Mouse (Mus musculus) liver, embryonic 15.5 days (tissue): ENCODE results near the gene Xxylt1. TPM values are rescaled to one million over a fixed set of nuclear protein-coding genes. Genes with fewer than 3 reads are reported as not detected.
A peak's percentile ranks its signal among the peaks of the same experiment; 100 is the strongest.

Experiments used
- ATAC-seq: fragments of 200-750 bp; cut with Nextera tagmentation; 2 replicates; pipeline ENCODE4 v1.8.0; 2017; ENCODE audit warnings: moderate number of reproducible peaks, mild to moderate bottlenecking, moderate library complexity; ENCODE audit not compliant: insufficient read depth
- H3K27ac ChIP-seq: fragments of 300-500 bp; sonication (generic); replicated peaks from 2 replicates; pipeline ENCODE4 v1.5.1; 2015; ENCODE audit warnings: mild to moderate bottlenecking, inconsistent platforms
- H3K27me3 ChIP-seq: fragments of 300-500 bp; sonication (generic); 2 replicates; pipeline ENCODE4 v1.6.1; 2015; ENCODE audit warnings: mild to moderate bottlenecking, inconsistent platforms
- H3K36me3 ChIP-seq: fragments of 300-500 bp; sonication (generic); replicated peaks from 2 replicates; pipeline ENCODE4 v1.6.1; 2015; ENCODE audit warnings: moderate library complexity, mild to moderate bottlenecking, inconsistent platforms
- H3K4me1 ChIP-seq: fragments of 300-500 bp; sonication (generic); replicated peaks from 2 replicates; pipeline ENCODE4 v1.6.1; 2015; ENCODE audit warnings: inconsistent platforms
- H3K4me2 ChIP-seq: fragments of 300-500 bp; sonication (generic); 2 replicates; pipeline ENCODE4 v1.6.1; 2015; ENCODE audit warnings: moderate library complexity, mild to moderate bottlenecking, inconsistent platforms
- H3K4me3 ChIP-seq: fragments of 300-500 bp; sonication (generic); replicated peaks from 2 replicates; pipeline ENCODE4 v1.5.1; 2015; ENCODE audit warnings: mild to moderate bottlenecking, inconsistent platforms
- H3K9ac ChIP-seq: fragments of 300-500 bp; sonication (generic); 2 replicates; pipeline ENCODE4 v1.6.1; 2015; ENCODE audit warnings: moderate library complexity, mild to moderate bottlenecking, inconsistent platforms
- H3K9me3 ChIP-seq: fragments of 300-500 bp; sonication (generic); replicated peaks from 2 replicates; pipeline ENCODE4 v1.6.1; 2016; ENCODE audit warnings: inconsistent platforms
- WGBS: fragments of 180-500 bp; shearing (Covaris S2); methylation state at CpG from one replicate; pipeline ENCODE4 v1.1.7; 2015; ENCODE audit warnings: mixed read lengths; ENCODE audit not compliant: insufficient replicate concordance; 5-methylcytosine and 5-hydroxymethylcytosine counted together
- polyA plus RNA-seq: library from polyadenylated mRNA; unstranded; fragments of >200 nt; fragmentation: Nextera tagmentation; extraction: Ambion mirVana; gene quantifications from 2 replicates; pipeline ENCODE4 v1.2.1, GENCODE M21; 2015

Xxylt1 gene
- polyA plus RNA-seq, 1 experiment from 2014 or later: 1.8 TPM

DNA sequence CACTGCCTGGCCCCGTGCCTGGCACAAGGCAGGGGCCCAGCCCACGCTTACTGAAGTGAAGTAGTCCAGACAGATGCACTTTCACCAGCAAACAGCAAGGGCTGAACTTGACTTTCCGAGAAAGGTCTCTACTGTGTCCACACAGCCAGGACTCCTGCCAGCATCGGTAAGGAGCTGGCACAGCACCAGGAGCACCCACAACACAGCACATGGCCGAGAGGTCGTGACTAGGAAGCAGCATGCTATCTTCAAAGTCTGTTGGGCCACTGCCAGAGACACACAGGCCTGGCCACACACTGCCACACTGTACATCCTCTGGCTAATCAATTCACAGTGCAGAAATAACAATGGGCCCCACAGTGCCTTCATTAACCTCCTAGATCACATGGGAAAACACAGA is 107.8 kb downstream of the Xxylt1 start:
- Histone ChIP-seq H3K4me3 (no peak overlapping the region), H3K4me2 (no peak overlapping the region), H3K27ac (0 out of 2 replicates have a peak overlapping the region, but pooled peaks have one; percentile 45), H3K36me3 (no peaks in the 10 kb centered on the region), H3K9me3 (no peaks in the 10 kb centered on the region), H3K27me3 (no peaks in the 10 kb centered on the region), H3K4me1 (peaks cover 54% of the 10 kb centered on the region), H3K9ac (no peak overlapping the region)
- no peak for ATAC-seq
- WGBS: 36% methylated on average over 6 of the region's 6 CpGs

DNA sequence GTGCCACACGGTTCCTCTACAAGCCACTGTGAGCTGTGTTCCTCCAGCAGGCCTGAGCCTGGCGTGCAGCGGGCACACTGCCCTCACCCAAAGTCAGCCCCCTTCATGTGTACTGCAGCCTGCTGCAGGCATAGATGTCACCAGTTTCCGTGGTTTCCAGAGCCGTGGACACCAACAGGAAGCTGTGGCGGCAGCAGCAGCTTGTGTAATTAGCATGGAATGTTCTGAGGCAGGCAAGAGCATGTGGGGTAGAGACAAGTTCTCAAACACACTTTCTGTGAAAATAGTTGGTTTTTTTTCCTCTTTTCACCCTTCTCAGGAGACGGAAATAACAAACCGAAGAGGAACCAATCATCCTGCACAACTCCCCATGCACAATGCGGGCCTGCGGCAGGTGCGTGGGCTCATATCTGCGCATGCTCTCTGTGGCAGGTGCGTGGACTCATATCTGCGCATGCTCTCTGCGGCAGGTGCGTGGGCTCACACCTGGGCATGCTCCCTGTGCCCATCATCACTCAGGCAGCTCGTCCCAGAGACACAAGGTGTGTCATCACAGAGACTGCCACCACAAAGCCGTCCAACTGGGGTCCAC is 109.2 kb downstream of the Xxylt1 start:
- 48% methylated on average over 18 of the region's 18 CpGs for WGBS

DNA sequence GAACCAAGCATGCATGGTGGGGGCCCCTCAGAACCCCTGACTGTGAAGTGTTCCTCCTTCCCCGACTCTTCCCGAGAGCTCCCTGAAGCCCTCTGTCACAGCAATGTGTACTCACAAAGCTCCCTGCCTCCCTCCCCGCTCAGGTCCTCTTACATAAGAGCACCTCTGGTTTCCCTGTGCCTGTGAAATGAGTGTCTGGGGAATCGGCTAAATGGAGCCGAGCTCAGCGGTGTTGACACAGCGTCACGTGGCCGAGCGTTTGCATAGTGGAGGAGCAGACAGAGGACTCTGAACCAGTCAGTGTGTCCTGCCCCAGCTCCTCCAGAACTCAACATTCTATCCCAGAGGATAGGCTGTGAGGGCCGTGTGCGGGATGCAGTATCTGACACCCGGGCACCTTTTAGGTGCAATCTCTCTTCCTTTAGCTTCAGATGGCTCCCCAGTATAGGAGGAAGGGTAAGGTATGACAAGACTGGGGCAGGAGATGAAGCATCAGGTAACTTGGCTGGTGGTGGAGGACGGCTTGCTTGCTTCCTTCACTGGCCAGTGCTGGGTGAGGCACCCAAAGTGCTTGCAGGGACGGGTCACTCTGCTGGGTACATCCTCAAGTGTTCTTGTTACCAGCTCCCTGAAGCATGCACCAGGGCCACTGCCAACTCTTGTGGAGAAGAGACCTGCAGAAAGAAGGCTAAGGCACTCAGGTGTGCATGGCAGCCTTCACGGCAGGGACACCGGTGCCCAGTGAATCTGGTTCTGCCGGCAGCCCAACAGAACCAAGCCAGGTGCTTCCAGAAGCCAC is 111.8 kb downstream of the Xxylt1 start:
- Histone ChIP-seq H3K4me2 (peak overlapping the region; percentile 36), H3K4me1 (peaks cover 63% of the 10 kb centered on the region)

More for the DNA sequence above, 109.2 kb downstream of the Xxylt1 start:
- Histone ChIP-seq H3K9ac (no peak overlapping the region), H3K4me1 (peaks cover 58% of the 10 kb centered on the region), H3K4me2 (no peak overlapping the region), H3K27ac (peak overlapping the region; percentile 66), H3K9me3 (no peaks in the 10 kb centered on the region), H3K27me3 (no peaks in the 10 kb centered on the region), H3K4me3 (no peak overlapping the region), H3K36me3 (no peaks in the 10 kb centered on the region)
- ATAC-seq: no peak

DNA sequence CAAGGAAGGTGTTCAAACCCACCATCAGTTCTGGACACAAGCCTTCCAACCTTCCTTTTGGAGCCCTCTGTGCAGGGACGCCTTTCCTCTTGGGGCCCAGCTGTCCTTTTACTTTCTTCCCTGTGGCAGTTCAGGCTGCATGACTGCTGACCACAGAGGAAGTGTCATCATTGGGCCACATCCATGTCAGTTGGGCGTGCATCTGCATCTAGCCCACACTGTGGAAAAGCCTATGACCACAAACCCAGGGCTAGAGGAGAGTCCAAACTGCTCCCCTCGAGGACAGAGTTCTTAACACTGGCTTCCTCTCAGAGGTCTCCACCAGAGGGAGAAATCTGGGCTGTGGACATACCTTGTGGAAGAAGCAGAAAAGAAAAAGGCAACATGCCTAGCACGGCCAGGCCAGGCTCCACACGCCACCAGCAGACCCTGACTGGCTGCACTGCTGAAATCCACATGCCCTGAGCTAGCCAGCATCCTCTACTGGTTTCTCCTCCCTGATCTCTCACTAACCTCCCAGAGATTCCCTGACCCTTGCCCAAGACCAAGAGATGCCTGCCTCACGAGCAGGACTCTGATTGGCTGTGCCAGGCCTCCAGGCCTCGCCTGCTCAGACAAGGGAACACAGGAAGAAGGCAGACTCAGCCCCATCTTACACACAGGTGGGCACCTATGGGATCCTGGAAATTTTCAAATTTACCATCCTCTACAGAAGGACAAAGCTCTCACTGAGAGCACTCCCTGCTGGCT is 112.7 kb downstream of the Xxylt1 start:
- WGBS: 36% methylated on average over 7 of the region's 7 CpGs

More for the DNA sequence above, 111.8 kb downstream of the Xxylt1 start:
- H3K9ac ChIP-seq: no peak overlapping the region
- no peaks in the 10 kb centered on the region for H3K36me3 ChIP-seq
- ATAC-seq: peak; percentile 77
- WGBS: 60% methylated on average over 18 of the region's 18 CpGs
- no peaks in the 10 kb centered on the region for H3K27me3 ChIP-seq
- peak overlapping the region; percentile 84 for H3K27ac ChIP-seq
- no peak overlapping the region for H3K4me3 ChIP-seq
- H3K9me3 ChIP-seq: no peaks in the 10 kb centered on the region

DNA sequence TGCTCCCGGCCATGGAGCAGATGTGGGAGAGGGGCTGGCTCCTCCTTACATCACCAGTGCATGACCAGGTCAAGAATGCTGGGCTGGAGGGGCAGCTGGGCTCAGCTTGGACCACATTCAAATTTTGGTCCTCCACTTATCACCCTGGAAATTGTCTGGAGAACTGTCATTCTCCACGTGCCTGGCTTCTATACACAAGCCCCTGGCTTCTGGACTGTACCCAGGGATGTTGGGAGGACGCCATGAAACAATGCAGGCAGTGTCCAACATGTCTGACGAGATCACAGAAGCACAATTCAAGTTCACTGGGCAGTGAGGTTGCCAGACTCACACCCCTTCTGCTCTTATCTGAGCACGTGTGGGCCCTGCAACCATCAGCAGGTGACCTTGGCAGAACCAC is 114.5 kb downstream of the Xxylt1 start:
- H3K9ac ChIP-seq: no peak overlapping the region
- peaks cover 50% of the 10 kb centered on the region for H3K4me1 ChIP-seq
- no peak for ATAC-seq
- 66% methylated on average over 5 of the region's 5 CpGs for WGBS
- no peak overlapping the region for H3K4me2 ChIP-seq
- no peaks in the 10 kb centered on the region for H3K9me3 ChIP-seq
- no peak overlapping the region for H3K4me3 ChIP-seq
- H3K27me3 ChIP-seq: no peaks in the 10 kb centered on the region
- no peaks in the 10 kb centered on the region for H3K36me3 ChIP-seq
- no peak overlapping the region for H3K27ac ChIP-seq

More for the DNA sequence above, 112.7 kb downstream of the Xxylt1 start:
- Histone ChIP-seq H3K36me3 (no peaks in the 10 kb centered on the region), H3K4me2 (peak overlapping the region; percentile 36), H3K27ac (peak overlapping the region; percentile 84), H3K4me1 (peaks cover 68% of the 10 kb centered on the region), H3K27me3 (no peaks in the 10 kb centered on the region), H3K4me3 (no peak overlapping the region), H3K9ac (no peak overlapping the region), H3K9me3 (no peaks in the 10 kb centered on the region)
- no peak for ATAC-seq

DNA sequence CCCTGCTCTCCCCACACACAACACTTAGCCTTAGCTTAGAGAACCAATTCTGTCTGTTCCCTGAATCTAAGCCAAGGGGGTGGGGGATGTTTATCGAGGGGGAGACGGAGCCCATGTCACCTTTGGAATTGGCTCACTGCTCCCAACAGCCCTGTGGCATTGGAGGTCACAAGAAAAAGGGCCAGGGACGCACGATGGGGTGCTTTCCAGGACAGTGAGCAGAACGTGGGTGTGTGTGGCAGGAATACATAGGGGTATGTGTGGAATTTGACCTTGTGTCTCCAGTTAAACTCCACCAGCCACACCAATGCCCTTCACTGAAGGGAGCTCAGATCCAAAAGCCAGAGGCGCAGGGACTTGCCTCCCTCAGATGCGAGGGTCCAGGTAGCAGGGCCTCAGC is 116.3 kb downstream of the Xxylt1 start:
- H3K9me3 ChIP-seq: no peaks in the 10 kb centered on the region
- no peak overlapping the region for H3K4me2 ChIP-seq
- H3K4me3 ChIP-seq: no peak overlapping the region
- no peak overlapping the region for H3K27ac ChIP-seq
- 61% methylated on average over 7 of the region's 7 CpGs for WGBS
- no peaks in the 10 kb centered on the region for H3K36me3 ChIP-seq
- 0 out of 2 replicates have a peak, but pooled peaks have one; percentile 8 for ATAC-seq
- H3K4me1 ChIP-seq: peaks cover 55% of the 10 kb centered on the region
- no peaks in the 10 kb centered on the region for H3K27me3 ChIP-seq
- no peak overlapping the region for H3K9ac ChIP-seq

DNA sequence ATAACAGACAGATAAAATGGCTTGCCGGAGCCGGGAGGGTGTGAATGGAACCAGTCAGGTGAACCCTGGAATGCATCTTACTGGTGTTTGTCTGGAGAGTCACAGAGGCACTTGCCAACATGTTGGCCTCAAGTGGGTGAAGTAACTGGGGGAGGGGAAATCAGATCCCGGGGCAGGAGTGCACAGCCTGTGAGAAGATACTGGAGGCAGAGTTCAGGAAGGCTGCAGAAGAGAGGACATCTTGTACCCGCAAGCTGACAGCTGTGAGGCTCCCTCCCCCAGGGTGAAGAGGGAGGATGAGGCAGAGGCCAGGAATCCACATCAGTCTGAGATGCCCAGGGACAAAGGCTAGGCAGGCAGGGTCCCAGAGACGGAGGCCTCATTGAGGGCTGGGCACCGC is 116.8 kb downstream of the Xxylt1 start:
- H3K27me3 ChIP-seq: no peaks in the 10 kb centered on the region
- no peak overlapping the region for H3K27ac ChIP-seq
- peaks cover 54% of the 10 kb centered on the region for H3K4me1 ChIP-seq
- no peak overlapping the region for H3K9ac ChIP-seq
- no peak overlapping the region for H3K4me2 ChIP-seq
- WGBS: 69% methylated on average over 6 of the region's 6 CpGs
- H3K36me3 ChIP-seq: no peaks in the 10 kb centered on the region
- ATAC-seq: no peak
- H3K4me3 ChIP-seq: no peak overlapping the region
- H3K9me3 ChIP-seq: no peaks in the 10 kb centered on the region

DNA sequence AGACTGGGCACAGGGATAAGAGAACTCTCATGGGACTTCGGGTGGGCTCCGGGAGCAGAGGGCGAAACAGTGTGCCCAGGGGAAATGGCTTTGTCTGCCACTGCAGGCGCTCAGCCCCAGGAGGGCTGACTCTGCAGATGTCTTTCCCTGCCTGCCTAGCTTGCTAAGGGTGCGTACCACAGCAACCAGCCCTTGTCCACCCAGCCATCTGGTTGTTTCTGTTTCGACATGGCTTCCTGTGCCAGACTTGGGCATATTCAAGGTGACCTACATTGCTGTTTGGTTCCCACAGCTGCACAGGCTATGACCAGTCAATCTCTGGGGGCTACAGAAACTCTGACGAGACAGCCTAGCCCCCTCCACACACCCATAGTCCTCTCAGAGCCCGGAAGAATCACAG is 118.7 kb downstream of the Xxylt1 start:
- H3K4me2 ChIP-seq: no peak overlapping the region
- WGBS: 64% methylated on average over 8 of the region's 8 CpGs
- no peak overlapping the region for H3K9ac ChIP-seq
- no peak for ATAC-seq
- no peaks in the 10 kb centered on the region for H3K9me3 ChIP-seq
- H3K36me3 ChIP-seq: no peaks in the 10 kb centered on the region
- H3K27me3 ChIP-seq: no peaks in the 10 kb centered on the region
- no peak overlapping the region for H3K27ac ChIP-seq
- peaks cover 40% of the 10 kb centered on the region for H3K4me1 ChIP-seq
- no peak overlapping the region for H3K4me3 ChIP-seq

DNA sequence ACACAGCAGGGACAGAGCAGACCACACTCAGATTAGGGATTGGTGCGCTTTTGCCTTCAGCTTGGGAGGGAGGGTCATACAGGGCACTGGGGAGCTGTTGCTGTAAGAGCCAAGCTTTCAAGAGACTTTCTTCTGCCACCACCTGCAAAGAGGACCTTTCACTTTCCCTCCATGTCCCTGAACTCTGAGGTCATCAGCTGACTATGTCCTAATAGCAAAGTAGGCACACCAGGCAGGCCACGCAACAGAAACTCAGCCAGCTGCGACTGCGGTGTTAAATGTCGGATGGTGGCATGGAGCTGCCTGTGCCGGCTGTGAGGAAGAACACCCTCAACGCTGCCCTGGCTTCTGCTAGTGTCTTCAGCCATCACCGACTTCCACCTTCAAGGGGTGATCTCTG is 120.1 kb downstream of the Xxylt1 start:
- H3K36me3 ChIP-seq: no peaks in the 10 kb centered on the region
- H3K27ac ChIP-seq: no peak overlapping the region
- H3K4me1 ChIP-seq: peaks cover 40% of the 10 kb centered on the region
- no peak for ATAC-seq
- H3K4me3 ChIP-seq: no peak overlapping the region
- no peak overlapping the region for H3K4me2 ChIP-seq
- no peaks in the 10 kb centered on the region for H3K27me3 ChIP-seq
- no peak overlapping the region for H3K9ac ChIP-seq
- H3K9me3 ChIP-seq: no peaks in the 10 kb centered on the region
- 78% methylated on average over 8 of the region's 8 CpGs for WGBS

DNA sequence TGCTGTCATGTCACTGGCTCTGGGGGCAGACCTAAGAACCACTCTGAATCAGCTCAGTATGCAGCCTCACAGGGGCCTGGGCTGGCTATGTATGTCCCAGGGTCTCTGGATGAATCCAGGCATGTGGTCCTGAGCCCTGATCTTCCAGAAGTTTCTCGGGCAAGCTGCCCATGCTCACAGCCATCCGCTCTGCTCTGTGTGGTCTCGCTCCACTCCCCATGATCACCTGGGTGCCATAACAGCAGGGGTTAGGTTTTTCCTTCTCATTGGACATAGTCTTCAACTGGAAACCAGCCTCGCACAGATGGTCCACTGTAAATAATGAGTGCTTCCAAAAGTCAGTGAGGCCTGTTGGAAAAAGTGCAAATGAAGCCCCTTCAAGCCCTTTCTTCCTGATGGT is 121.0 kb downstream of the Xxylt1 start:
- Histone ChIP-seq H3K27ac (no peak overlapping the region), H3K4me1 (peaks cover 37% of the 10 kb centered on the region), H3K9me3 (no peaks in the 10 kb centered on the region), H3K27me3 (no peaks in the 10 kb centered on the region), H3K36me3 (no peaks in the 10 kb centered on the region), H3K4me2 (no peak overlapping the region), H3K4me3 (no peak overlapping the region), H3K9ac (no peak overlapping the region)
- no peak for ATAC-seq
- 73% methylated on average over 4 of the region's 4 CpGs for WGBS

DNA sequence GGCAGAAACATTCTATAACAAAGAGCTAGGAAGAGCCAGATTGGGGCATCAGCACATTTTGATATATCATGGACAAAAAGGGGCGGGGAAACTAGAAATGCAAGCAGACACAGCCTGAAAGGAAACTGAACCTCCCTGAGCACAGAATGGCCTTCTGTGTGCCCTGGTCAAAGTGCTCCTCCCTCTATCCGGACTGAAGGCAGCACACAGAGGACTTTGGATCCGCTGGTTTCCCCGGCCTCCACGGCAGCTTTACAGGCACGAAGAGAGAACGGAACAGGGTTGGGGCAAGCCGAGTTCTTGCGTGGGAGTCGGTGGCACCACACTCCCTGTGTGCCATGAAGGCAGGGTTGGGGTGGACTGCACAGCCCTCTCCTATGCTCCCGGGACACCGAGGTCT is 121.5 kb downstream of the Xxylt1 start:
- Histone ChIP-seq H3K27me3 (no peaks in the 10 kb centered on the region), H3K4me1 (peaks cover 31% of the 10 kb centered on the region), H3K9ac (no peak overlapping the region), H3K27ac (peak overlapping the region; percentile 34; the same call in 1 of the 2 replicates), H3K36me3 (no peaks in the 10 kb centered on the region), H3K4me3 (no peak overlapping the region), H3K4me2 (no peak overlapping the region), H3K9me3 (no peaks in the 10 kb centered on the region)
- ATAC-seq: peak; percentile 67
- WGBS: 81% methylated on average over 12 of the region's 12 CpGs
